In the genomic region with DNA sequence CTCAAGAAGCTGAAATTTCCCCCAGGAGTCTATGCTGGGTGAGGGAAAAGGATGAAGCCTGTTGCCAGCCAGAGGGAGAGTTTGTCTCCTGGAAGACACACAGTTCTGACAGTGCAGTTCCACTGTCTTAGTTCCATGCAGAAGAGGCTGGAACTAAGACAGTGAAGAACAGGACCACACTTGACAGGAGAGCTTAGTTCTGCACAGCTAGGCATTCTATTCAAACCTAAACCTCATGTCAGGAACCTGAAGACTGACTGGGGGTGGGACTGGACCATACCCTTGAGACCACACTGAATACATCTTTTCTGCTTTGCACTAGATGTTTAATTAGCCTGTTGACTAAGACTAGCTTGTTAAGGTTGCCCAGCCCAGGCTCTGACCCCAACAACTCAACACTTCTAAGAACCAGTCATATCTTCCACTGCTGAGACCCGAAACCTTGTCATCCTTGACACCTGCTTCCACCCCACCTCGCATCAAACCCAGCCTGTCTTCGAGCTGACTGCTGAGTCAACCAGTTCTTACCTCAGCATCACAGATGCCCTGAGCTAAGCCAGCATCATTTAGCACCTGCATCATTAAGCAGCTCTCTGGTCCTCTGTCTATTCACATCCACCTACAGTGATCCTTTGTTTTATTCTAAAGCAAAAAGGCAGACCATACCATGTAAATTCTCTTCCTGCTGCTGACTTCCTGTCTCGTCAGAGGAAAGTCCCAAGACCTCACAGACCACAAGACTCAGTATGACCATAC, we compare ENCODE assay signal across 9 mouse cellular contexts. TPM values are rescaled to one million over a fixed set of nuclear protein-coding genes. Genes with fewer than 3 reads are reported as not detected.
A peak's percentile ranks its signal among the peaks of the same experiment; 100 is the strongest.
DNase-seq lines count a peak whose midpoint lies in the region; ATAC-seq and TF ChIP-seq lines count a peak whose summit lies in the region.
"Had no signal": no experiment of that assay in that cellular context is flagged by ENCODE, and none has a peak within 500 bp of the region (broad histone marks: within the 10 kb centered on the region; RNA-seq: fewer than 3 reads in every experiment).

A gene (minus strand): TSS at position 644 of the 756 bp plus-strand sequence.

- no peak for TF ChIP-seq CTCF in heart, postnatal 0 days (IDR thresholded peaks at IDR 0.05; ENCODE audit: low read depth)
- no peak for TF ChIP-seq CTCF in small intestine, adult 2 months (IDR thresholded peaks at IDR 0.05; ENCODE audit: extremely low read depth, insufficient read length, insufficient replicate concordance, low read depth, low read length)

- 53% methylated on average over 4 of the region's 4 CpGs for WGBS in lung, embryonic 16.5 days
- 48% methylated on average over 4 of the region's 4 CpGs for WGBS in heart, postnatal 0 days
- WGBS in small intestine, adult 2 months = 69% methylated on average over 4 of the region's 4 CpGs

- no peak within 1 kb of the TSS for H3K4me2 ChIP-seq in lung, embryonic 16.5 days (ENCODE audit: low read depth, low read length)
- H3K4me2 ChIP-seq in heart, postnatal 0 days (ENCODE audit: low read depth, low read length) = no peak within 1 kb of the TSS
- H3K4me2 ChIP-seq: midbrain, embryonic 12.5 days had no signal

- peaks cover 10% of the 10 kb centered on the region for H3K4me1 ChIP-seq in lung, embryonic 16.5 days (replicated peaks; ENCODE audit: control insufficient read depth, insufficient read depth, low read length)
- H3K4me1 ChIP-seq in heart, postnatal 0 days (ENCODE audit: control insufficient read depth, insufficient read depth) = peaks cover 2% of the 10 kb centered on the region; the same call in 1 of the 2 replicates
- peaks cover 7% of the 10 kb centered on the region; the same call in 1 of the 2 replicates for H3K4me1 ChIP-seq in small intestine, adult 2 months (ENCODE audit: control insufficient read depth, insufficient read depth, insufficient read length, low read length)

- TF ChIP-seq EP300 in heart, postnatal 0 days (IDR thresholded peaks at IDR 0.05; ENCODE audit: low read depth) = no peak

- TF ChIP-seq POLR2A in small intestine, adult 2 months (IDR thresholded peaks at IDR 0.05; ENCODE audit: low read depth, low read length) = no peak

- ATAC-seq in lung, embryonic 16.5 days (ENCODE audit: low read depth) = no peak
- no peak for ATAC-seq in heart, postnatal 0 days (ENCODE audit: insufficient read depth, low read depth)

- H3K9me3 ChIP-seq in lung, embryonic 16.5 days (ENCODE audit: control insufficient read depth, low read length) = no peaks in the 10 kb centered on the region
- 0 out of 2 replicates have a peak, but pooled peaks cover 1% of the 10 kb centered on the region for H3K9me3 ChIP-seq in heart, postnatal 0 days (replicated peaks; ENCODE audit: control insufficient read depth, low read length)
- H3K9me3 ChIP-seq: midbrain, embryonic 12.5 days had no signal

- no peaks in the 10 kb centered on the region for H3K36me3 ChIP-seq in lung, embryonic 16.5 days (ENCODE audit: control insufficient read depth, insufficient read depth, low read length)
- H3K36me3 ChIP-seq in heart, postnatal 0 days (replicated peaks; ENCODE audit: control insufficient read depth, insufficient read depth, low read length) = no peaks in the 10 kb centered on the region
- no peaks in the 10 kb centered on the region for H3K36me3 ChIP-seq in small intestine, adult 2 months (ENCODE audit: control insufficient read depth, insufficient read depth, low read length)
- H3K36me3 ChIP-seq: midbrain, embryonic 12.5 days had no signal

- H3K27ac ChIP-seq in lung, embryonic 16.5 days (ENCODE audit: low read length) = no peak within 1 kb of the TSS
- no peak within 1 kb of the TSS for H3K27ac ChIP-seq in heart, postnatal 0 days (ENCODE audit: low read depth)
- peak within 1 kb of the TSS; percentile 47 for H3K27ac ChIP-seq in small intestine, adult 2 months (ENCODE audit: insufficient read depth, low read depth, low read length)
- H3K27ac ChIP-seq: midbrain, embryonic 12.5 days had no signal

- no peak for DNase-seq in lung, postnatal 25 days (ENCODE audit: low spot score)
- no peak for DNase-seq in adrenal gland, postnatal 4 days (ENCODE audit: low spot score in 2 of 2)
- no peak for DNase-seq in heart, postnatal 0 days (ENCODE audit: low spot score)
- no peak for DNase-seq in embryo, embryonic 9.5 days (ENCODE audit: extremely low spot score)
- no peak for DNase-seq in yolk sac, embryonic 10.5 days (ENCODE audit: low spot score)
- no peak for DNase-seq in cerebellum, postnatal 4 days (ENCODE audit: low spot score in 2 of 2)

- no peak within 1 kb of the TSS for H3K9ac ChIP-seq in lung, embryonic 16.5 days (ENCODE audit: low read length)
- no peak within 1 kb of the TSS for H3K9ac ChIP-seq in heart, postnatal 0 days (replicated peaks; ENCODE audit: low read depth, low read length)
- H3K9ac ChIP-seq: midbrain, embryonic 12.5 days had no signal

- H3K27me3 ChIP-seq in lung, embryonic 16.5 days (ENCODE audit: control insufficient read depth, insufficient read depth, low read depth, low read length) = no peaks in the 10 kb centered on the region
- no peaks in the 10 kb centered on the region for H3K27me3 ChIP-seq in heart, postnatal 0 days (ENCODE audit: control insufficient read depth, insufficient read depth, low read length)
- no peaks in the 10 kb centered on the region for H3K27me3 ChIP-seq in small intestine, adult 2 months (ENCODE audit: control insufficient read depth, insufficient read depth, low read length)

- no peak within 1 kb of the TSS for H3K4me3 ChIP-seq in lung, embryonic 16.5 days (ENCODE audit: low read length)
- no peak within 1 kb of the TSS for H3K4me3 ChIP-seq in heart, postnatal 0 days (ENCODE audit: low read depth, low read length)
- no peak within 1 kb of the TSS for H3K4me3 ChIP-seq in small intestine, adult 2 months (ENCODE audit: low read depth, low read length)
- H3K4me3 ChIP-seq: midbrain, embryonic 12.5 days had no signal

RNA-seq across cellular contexts. Expression of the gene that starts here (rescaled TPM):
- polyA plus RNA-seq in lung, embryonic 16.5 days (2015; fragmentation: Nextera tagmentation; extraction: Ambion mirVana) = 11.2 and 15.5 TPM in 2 replicates
- total RNA-seq in adrenal gland, postnatal 4 days (2021) = 100 to 1,000 TPM; 167 to 183 TPM
- total RNA-seq in heart, postnatal 0 days (2014; rRNA removed; ENCODE audit: low replicate concordance) = 148 and 166 TPM in 2 replicates
- polyA plus RNA-seq in heart, postnatal 0 days (2015; fragmentation: Nextera tagmentation; extraction: Ambion mirVana) = 226 and 231 TPM in 2 replicates
- polyA plus RNA-seq in small intestine, adult 2 months (2012; rRNA removed) = 7.4 and 13.2 TPM in 2 replicates

Comparison
In these comparisons a context has a peak if more than half of its experiments do, and no peak if none do; other contexts are left out.
1. RNA of the gene that starts here (polyA plus RNA-seq): 226 to 231 TPM in heart, postnatal 0 days; 7.4 to 13.2 TPM in small intestine, adult 2 months and 11.2 to 15.5 TPM in lung, embryonic 16.5 days; every median in the first group is over 10 times any median in the second.